Mouse (Mus musculus) heart, adult 2 months (tissue): ENCODE results near the gene Lrrc36. TPM values are rescaled to one million over a fixed set of nuclear protein-coding genes. Genes with fewer than 3 reads are reported as not detected.

Experiments
- DNase-seq, 2 experiments: peaks; one replicate each; pipeline ENCODE4 v3.0.0; 2021
- H3K27ac ChIP-seq: fragments of 200-600 bp; 2 replicates; pipeline ENCODE4 v1.8.1; 2022
- H3K27me3 ChIP-seq: fragments of 200-500 bp; 2 replicates; pipeline ENCODE4 v1.6.1; 2012; ENCODE audit warnings: mild to moderate bottlenecking, low read length, inconsistent platforms, mixed read lengths; ENCODE audit not compliant: control insufficient read depth, insufficient read depth
- H3K36me3 ChIP-seq: fragments of 200-500 bp; 2 replicates; pipeline ENCODE4 v1.6.1; 2012; ENCODE audit warnings: low read length, inconsistent platforms; ENCODE audit not compliant: control insufficient read depth, insufficient read depth
- H3K4me1 ChIP-seq: fragments of 200-500 bp; 2 replicates; pipeline ENCODE4 v1.6.1; 2011; ENCODE audit warnings: low read length; ENCODE audit not compliant: control insufficient read depth, insufficient read depth
- H3K4me3 ChIP-seq: fragments of 200-600 bp; 2 replicates; pipeline ENCODE4 v1.8.1; 2022
- H3K79me2 ChIP-seq: fragments of 200-500 bp; replicated peaks from 2 replicates; pipeline ENCODE4 v1.6.1; 2012; ENCODE audit warnings: mild to moderate bottlenecking, inconsistent platforms, low read length, moderate library complexity, mixed read lengths; ENCODE audit not compliant: control insufficient read depth, insufficient read depth
- H3K9ac ChIP-seq: fragments of 200-500 bp; 2 replicates; pipeline ENCODE4 v1.6.1; 2012; ENCODE audit warnings: low read depth, mild to moderate bottlenecking, control low read depth, inconsistent platforms, low read length, mixed read lengths
- CTCF ChIP-seq: fragments of 200-600 bp; IDR thresholded peaks from 2 replicates; pipeline ENCODE4 v1.8.1; 2022; ENCODE audit warnings: antibody characterized with exemption, mild to moderate bottlenecking, moderate library complexity
- EP300 ChIP-seq: fragments of 200-500 bp; IDR thresholded peaks from 2 replicates; pipeline ENCODE4 v1.6.1; 2011; ENCODE audit warnings: low read depth, low read length, control low read depth; ENCODE audit not compliant: insufficient read depth
- POLR2A ChIP-seq: fragments of 200-500 bp; IDR thresholded peaks from 2 replicates; pipeline ENCODE4 v1.6.1; 2011; ENCODE audit warnings: mild to moderate bottlenecking, low read depth, low read length, control low read depth; ENCODE audit not compliant: insufficient read depth
- WGBS: fragments of 180-500 bp; shearing (Covaris S2); methylation state at CpG from one replicate; pipeline ENCODE4 v1.1.7; 2018; 5-methylcytosine and 5-hydroxymethylcytosine counted together
- intact Hi-C: fragments of 180-260 bp; cut with DNase I; formaldehyde crosslinking; loops from one replicate; pipeline ENCODE4 v1.15.1; 2025
- polyA plus RNA-seq: library from polyadenylated mRNA; depleted of rRNA; stranded (reverse); fragments of >200 nt; gene quantifications from 2 replicates; pipeline ENCODE4 v1.2.3, GENCODE M21; 2012
- total RNA-seq, 2 experiments: library from RNA; stranded (reverse); gene quantifications; 2 replicates each; pipeline ENCODE4 v1.2.3; 2021

Gene Lrrc36
- total and polyA plus RNA-seq, 3 experiments: 0.45 to 0.94 (median 0.47) TPM

DNA sequence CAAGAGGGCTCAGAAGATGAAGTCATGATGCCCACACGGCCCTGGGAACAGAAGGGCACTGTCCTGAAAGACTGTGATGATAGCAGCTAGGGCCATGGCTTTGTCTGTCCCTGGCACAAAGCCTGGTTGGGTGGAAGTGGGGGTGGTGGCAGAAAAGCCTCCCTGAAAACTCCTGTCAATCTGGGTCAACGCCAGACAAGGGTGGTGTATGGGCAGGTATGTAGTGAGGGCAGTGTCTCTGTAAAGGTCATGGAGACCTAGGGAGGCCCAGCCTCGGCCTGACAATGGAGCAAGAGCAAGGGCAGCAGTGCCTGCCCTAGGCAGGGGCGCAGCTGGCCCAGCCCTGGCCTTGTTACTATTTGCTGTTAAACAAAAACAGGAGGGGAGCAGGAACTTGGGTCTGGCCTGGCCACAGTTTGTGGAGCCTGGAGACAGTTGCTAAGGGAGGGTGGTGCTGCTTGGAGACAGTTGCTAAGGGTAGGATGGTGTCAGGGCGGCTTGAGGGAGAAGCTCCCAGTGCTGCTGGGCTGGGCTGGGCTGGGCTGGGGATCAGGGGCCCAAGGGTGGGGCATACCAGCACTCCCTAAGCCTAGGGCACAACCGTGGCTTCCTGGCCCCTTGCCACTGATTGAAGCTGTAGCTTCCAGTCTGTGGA is 55.8 kb downstream of the Lrrc36 start:
- TF ChIP-seq CTCF (no peak), EP300 (no peak)
- H3K4me1 ChIP-seq: peaks cover 22% of the 10 kb centered on the region
- intact Hi-C loops: no loop called here
- H3K9ac ChIP-seq: no peak overlapping the region
- no peaks in the 10 kb centered on the region for H3K79me2 ChIP-seq
- peak; percentile 66 to 82 for DNase-seq
- H3K4me3 ChIP-seq: 0 out of 2 replicates have a peak overlapping the region, but pooled peaks have one; percentile 53
- no peaks in the 10 kb centered on the region for H3K27me3 ChIP-seq
- WGBS: 36% methylated on average over 6 of the region's 6 CpGs
- peak overlapping the region; percentile 58 for H3K27ac ChIP-seq
- no peaks in the 10 kb centered on the region for H3K36me3 ChIP-seq

DNA sequence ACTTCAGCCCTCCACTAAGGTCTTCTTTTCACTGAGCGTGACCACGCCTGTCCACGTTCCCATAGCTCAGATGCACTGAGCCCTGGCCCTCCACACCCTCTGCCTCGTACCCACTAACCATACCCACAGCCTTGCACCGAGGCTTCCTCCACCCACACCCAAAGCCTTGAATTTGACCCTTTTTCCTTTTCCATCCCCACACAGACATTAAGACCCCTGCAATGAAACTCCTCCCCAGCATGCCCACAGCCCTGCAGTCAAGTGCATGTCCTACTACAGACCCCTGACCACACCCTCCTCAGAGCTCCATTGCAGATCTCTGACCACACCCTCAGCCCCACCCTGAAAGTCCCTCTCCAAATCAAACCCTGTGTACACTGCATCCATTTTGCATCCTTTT is 56.4 kb downstream of the Lrrc36 start:
- Histone ChIP-seq H3K4me3 (peak overlapping the region; percentile 53; the same call in 1 of the 2 replicates), H3K4me1 (peaks cover 27% of the 10 kb centered on the region), H3K27ac (peak overlapping the region; percentile 24), H3K36me3 (no peaks in the 10 kb centered on the region), H3K9ac (no peak overlapping the region), H3K27me3 (no peaks in the 10 kb centered on the region), H3K79me2 (no peaks in the 10 kb centered on the region)
- DNase-seq: no peak
- 82% methylated on average over 5 of the region's 5 CpGs for WGBS
- intact Hi-C loops: loop anchor here (2.0 kb wide), 2 partner anchors 15 to 55 kb away; no protein-coding TSS in a partner anchor
- TF ChIP-seq CTCF (no peak), POLR2A (no peak), EP300 (no peak)

DNA sequence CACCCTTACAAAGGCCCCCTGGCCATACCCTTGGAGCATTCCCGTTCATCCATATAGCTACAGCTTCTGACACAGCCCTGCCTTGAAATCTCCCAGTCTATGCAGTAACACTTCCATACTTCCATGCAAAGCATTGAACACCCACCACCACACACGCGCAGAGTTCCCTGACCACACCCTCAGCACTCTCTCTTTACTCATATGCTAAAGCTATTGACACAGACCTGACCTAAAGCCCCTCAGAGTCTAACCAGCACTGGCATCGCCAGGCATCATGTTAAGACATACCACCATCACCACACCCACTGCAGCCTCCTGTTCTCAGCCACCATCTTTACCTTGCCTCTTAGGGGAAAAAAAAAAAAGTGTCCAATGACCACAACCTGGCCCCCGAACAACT is 56.9 kb downstream of the Lrrc36 start:
- no peak for TF ChIP-seq CTCF
- Histone ChIP-seq H3K27ac (peak overlapping the region; percentile 24), H3K27me3 (no peaks in the 10 kb centered on the region), H3K4me3 (peak overlapping the region; percentile 53; the same call in 1 of the 2 replicates), H3K4me1 (peaks cover 30% of the 10 kb centered on the region), H3K9ac (no peak overlapping the region), H3K79me2 (no peaks in the 10 kb centered on the region), H3K36me3 (no peaks in the 10 kb centered on the region)
- DNase-seq: no peak
- WGBS: 74% methylated on average over 5 of the region's 5 CpGs
- intact Hi-C loops: loop anchor here (2.0 kb wide), 2 partner anchors 15 to 55 kb away; no protein-coding TSS in a partner anchor

DNA sequence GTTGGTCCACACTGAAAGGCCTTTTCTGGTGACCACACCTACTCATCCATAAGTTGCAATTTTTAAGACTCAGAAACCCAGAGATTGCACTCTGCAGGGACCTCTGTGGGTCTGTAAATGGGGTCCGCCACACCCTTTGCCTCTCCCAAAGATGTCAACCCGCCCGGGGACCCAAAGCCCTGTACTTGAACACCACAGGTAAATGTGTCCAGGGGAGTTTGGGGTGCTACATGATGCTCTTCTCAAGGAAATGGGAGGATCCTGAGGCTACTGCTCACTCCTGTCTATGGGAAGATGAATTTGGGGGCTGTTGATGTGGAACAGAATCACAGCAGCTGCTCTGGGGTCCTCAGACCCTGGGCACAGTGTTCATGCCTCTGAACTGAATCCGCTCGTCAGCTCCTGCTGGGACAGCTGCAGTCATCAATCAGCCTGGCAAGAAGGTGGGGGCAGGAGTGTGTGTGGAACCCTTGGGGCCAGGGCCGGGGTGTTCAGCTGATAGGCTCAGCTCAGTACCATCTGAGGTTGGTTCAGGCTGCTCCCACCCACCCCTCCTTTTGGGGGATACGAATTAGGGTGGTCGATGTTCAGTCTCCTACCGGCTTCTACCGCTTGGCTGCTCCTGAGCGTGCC is 57.4 kb downstream of the Lrrc36 start:
- Histone ChIP-seq H3K27me3 (no peaks in the 10 kb centered on the region), H3K79me2 (no peaks in the 10 kb centered on the region), H3K9ac (peak overlapping the region; percentile 61), H3K4me3 (peak overlapping the region; percentile 53), H3K36me3 (no peaks in the 10 kb centered on the region; the same call in 1 of the 2 replicates), H3K4me1 (peaks cover 30% of the 10 kb centered on the region), H3K27ac (peak overlapping the region; percentile 75)
- TF ChIP-seq CTCF: no peak
- TF ChIP-seq POLR2A: no peak
- no peak for TF ChIP-seq EP300
- 34% methylated on average over 11 of the region's 11 CpGs for WGBS
- DNase-seq: peak in 1 of 2 experiments; percentile 14
- intact Hi-C loops: loop anchor here (2.0 kb wide), 2 partner anchors 16 to 56 kb away; no protein-coding TSS in a partner anchor

DNA sequence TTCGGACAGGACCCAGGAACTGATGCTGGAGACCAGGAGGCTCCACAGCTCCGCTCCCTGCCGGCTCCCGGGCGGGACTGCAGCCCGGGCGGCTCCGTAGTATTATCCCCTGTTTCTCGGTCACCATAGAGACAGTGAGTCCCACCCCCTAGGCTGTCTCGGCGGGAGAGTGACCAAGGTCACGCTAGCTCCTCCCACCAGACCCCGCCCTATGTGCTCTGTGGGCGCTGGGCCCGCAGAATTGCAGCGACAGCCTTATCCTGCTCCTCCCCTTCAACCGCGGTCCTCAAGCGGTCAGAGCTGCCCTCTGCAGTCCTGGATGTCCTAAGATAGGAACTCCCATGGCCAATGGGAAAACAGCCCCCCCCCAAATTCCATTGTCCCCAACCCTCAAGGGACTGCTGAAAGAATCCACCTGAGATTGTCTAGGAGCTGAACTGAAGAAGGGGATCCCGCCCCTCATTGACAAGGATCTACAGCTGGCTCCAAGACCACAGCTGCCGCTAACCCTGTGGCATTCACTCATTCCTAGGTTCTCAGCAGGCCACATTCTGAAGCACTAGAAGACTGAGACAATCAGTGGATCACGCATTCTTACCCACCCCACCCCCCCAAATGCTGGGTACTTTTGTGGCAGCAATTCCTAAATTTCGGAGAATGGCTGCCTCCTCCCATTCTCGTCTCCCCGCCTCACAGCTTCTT is 58.1 kb downstream of the Lrrc36 start, which contains the start of gene Tppp3:
Gene Tppp3, minus strand, starts transcription at position 213 of the 702 bp plus-strand sequence.
- Histone ChIP-seq H3K4me3 (peak within 1 kb of the TSS; percentile 53), H3K36me3 (no peaks in the 10 kb centered on the region; the same call in 1 of the 2 replicates), H3K27me3 (no peaks in the 10 kb centered on the region), H3K27ac (peak within 1 kb of the TSS; percentile 75), H3K9ac (peak within 1 kb of the TSS; percentile 61), H3K79me2 (no peaks in the 10 kb centered on the region), H3K4me1 (peaks cover 32% of the 10 kb centered on the region)
- intact Hi-C loops: loop anchor here (2.0 kb wide), 2 partner anchors 17 to 57 kb away; no protein-coding TSS in a partner anchor
- peak; percentile 97 for DNase-seq
- 12% methylated on average over 25 of the region's 25 CpGs for WGBS
- TF ChIP-seq POLR2A: peak; percentile 90
- TF ChIP-seq EP300: peak; percentile 83
- TF ChIP-seq CTCF: peak; percentile 82
